15 mouse cellular contexts compared by ENCODE assay signal in the genomic region with DNA sequence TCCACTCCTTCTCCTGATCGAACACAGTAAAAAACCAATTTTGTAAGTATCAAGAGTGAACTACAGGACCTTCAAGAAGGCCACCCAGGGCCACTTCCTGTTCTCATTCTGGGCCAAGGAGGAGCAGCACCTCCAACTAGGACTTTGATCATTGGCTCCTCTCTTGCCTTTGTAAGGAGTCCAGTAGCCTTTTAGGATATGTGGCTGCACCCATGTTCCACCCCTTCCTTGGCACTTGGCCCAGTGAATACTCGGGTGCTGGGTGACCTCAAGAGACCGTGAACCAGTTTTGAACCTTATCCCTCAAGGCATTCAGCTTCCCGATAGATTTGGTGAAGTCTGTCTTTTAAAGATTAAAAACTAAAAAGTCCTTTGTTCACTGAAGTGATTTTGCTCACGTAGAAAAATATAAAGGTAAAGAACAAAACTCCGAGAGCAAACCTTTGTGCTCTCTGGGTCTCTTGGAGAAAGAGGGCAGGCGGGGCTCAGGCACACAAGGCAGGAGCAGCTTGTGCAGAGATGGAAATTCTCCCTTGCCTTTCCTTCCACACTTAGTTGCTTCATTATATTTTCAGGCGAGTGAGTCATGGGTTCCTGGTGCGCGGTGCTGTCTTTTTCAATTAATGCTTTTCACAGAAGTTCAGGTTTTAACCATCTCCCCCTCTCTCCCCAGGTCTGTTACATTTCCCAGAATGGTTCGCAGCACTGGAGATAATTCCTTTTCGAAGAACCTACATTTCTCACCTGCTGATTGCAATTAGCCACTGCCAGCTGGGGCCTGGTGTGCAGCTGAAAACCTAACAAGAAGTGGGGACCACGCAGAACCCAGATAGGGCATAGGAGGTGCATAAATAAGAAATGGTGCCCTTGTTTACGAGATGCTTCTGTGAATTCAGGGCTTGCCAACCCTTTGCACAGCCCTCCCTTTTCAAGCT.
A peak's percentile ranks its signal among the peaks of the same experiment; 100 is the strongest.
DNase-seq lines count a peak whose midpoint lies in the region; ATAC-seq and TF ChIP-seq lines count a peak whose summit lies in the region.
"Had no signal": no experiment of that assay in that cellular context is flagged by ENCODE, and none has a peak within 500 bp of the region (broad histone marks: within the 10 kb centered on the region; RNA-seq: fewer than 3 reads in every experiment).

No protein-coding gene starts in this region.

- peak overlapping the region; percentile 30; the same call in 1 of the 2 replicates for H3K27ac ChIP-seq in hindbrain, embryonic 13.5 days
- no peak overlapping the region for H3K27ac ChIP-seq in hindbrain, embryonic 11.5 days (ENCODE audit: low read depth, low read length)
- H3K27ac ChIP-seq in midbrain, embryonic 15.5 days: no peak overlapping the region
- H3K27ac ChIP-seq in midbrain, embryonic 13.5 days: no peak overlapping the region
- H3K27ac ChIP-seq: gastrocnemius, adult 2 months; heart, adult 2 months; neural tube, embryonic 12.5 days had no signal

- no peak overlapping the region for H3K4me3 ChIP-seq in hindbrain, embryonic 13.5 days
- H3K4me3 ChIP-seq in hindbrain, embryonic 11.5 days (ENCODE audit: low read depth, low read length): no peak overlapping the region
- H3K4me3 ChIP-seq in midbrain, embryonic 15.5 days: no peak overlapping the region
- H3K4me3 ChIP-seq in midbrain, embryonic 13.5 days (replicated peaks): no peak overlapping the region
- H3K4me3 ChIP-seq: gastrocnemius, adult 2 months; heart, adult 2 months; neural tube, embryonic 12.5 days had no signal

- no peak overlapping the region for H3K4me2 ChIP-seq in hindbrain, embryonic 13.5 days
- H3K4me2 ChIP-seq in hindbrain, embryonic 11.5 days (replicated peaks; ENCODE audit: low read depth, low read length): no peak overlapping the region
- H3K4me2 ChIP-seq in midbrain, embryonic 15.5 days: no peak overlapping the region
- no peak overlapping the region for H3K4me2 ChIP-seq in midbrain, embryonic 13.5 days (replicated peaks)
- H3K4me2 ChIP-seq: neural tube, embryonic 12.5 days had no signal

- no peaks in the 10 kb centered on the region for H3K36me3 ChIP-seq in hindbrain, embryonic 13.5 days
- no peaks in the 10 kb centered on the region for H3K36me3 ChIP-seq in hindbrain, embryonic 11.5 days (ENCODE audit: control insufficient read depth, insufficient read depth, low read length)
- no peaks in the 10 kb centered on the region for H3K36me3 ChIP-seq in midbrain, embryonic 15.5 days (replicated peaks)
- no peaks in the 10 kb centered on the region for H3K36me3 ChIP-seq in midbrain, embryonic 13.5 days
- H3K36me3 ChIP-seq: neural tube, embryonic 12.5 days had no signal

- no peak for DNase-seq in hindbrain, embryonic 11.5 days (ENCODE audit: low spot score)
- peak; percentile 62 for DNase-seq in brain, embryonic 14.5 days (ENCODE audit: low read depth)
- peak; percentile 54 to 64 for DNase-seq in kidney, postnatal 25 days
- no peak for DNase-seq in testis, postnatal 10 days (ENCODE audit: low spot score)
- DNase-seq in urinary bladder, postnatal 4 days (ENCODE audit: low spot score in 2 of 2): no peak
- DNase-seq: gastrocnemius, adult 2 months; heart, adult 2 months; heart, postnatal 14 days; thymus, adult 2 months had no signal

- no peak for TF ChIP-seq POLR2A in brain, embryonic 14.5 days (IDR thresholded peaks at IDR 0.05; ENCODE audit: borderline replicate concordance, extremely low read depth, insufficient read depth, insufficient read length, poor library complexity, severe bottlenecking)

- H3K4me1 ChIP-seq in hindbrain, embryonic 13.5 days (replicated peaks): no peaks in the 10 kb centered on the region
- no peaks in the 10 kb centered on the region for H3K4me1 ChIP-seq in hindbrain, embryonic 11.5 days (replicated peaks; ENCODE audit: control insufficient read depth, insufficient read depth, low read length)
- no peaks in the 10 kb centered on the region for H3K4me1 ChIP-seq in midbrain, embryonic 15.5 days
- no peaks in the 10 kb centered on the region for H3K4me1 ChIP-seq in midbrain, embryonic 13.5 days (replicated peaks)
- H3K4me1 ChIP-seq: neural tube, embryonic 12.5 days had no signal

- H3K9me3 ChIP-seq in hindbrain, embryonic 13.5 days: no peaks in the 10 kb centered on the region
- H3K9me3 ChIP-seq in hindbrain, embryonic 11.5 days (ENCODE audit: control insufficient read depth, low read length): no peaks in the 10 kb centered on the region
- H3K9me3 ChIP-seq in midbrain, embryonic 15.5 days: no peaks in the 10 kb centered on the region
- H3K9me3 ChIP-seq in midbrain, embryonic 13.5 days: no peaks in the 10 kb centered on the region
- H3K9me3 ChIP-seq: neural tube, embryonic 12.5 days had no signal

- no peaks in the 10 kb centered on the region for H3K27me3 ChIP-seq in hindbrain, embryonic 13.5 days
- H3K27me3 ChIP-seq in hindbrain, embryonic 11.5 days (ENCODE audit: control insufficient read depth, insufficient read depth, low read length): no peaks in the 10 kb centered on the region
- H3K27me3 ChIP-seq in midbrain, embryonic 15.5 days (replicated peaks): no peaks in the 10 kb centered on the region
- H3K27me3 ChIP-seq in midbrain, embryonic 13.5 days: no peaks in the 10 kb centered on the region
- H3K27me3 ChIP-seq: neural tube, embryonic 12.5 days had no signal

- no peak overlapping the region for H3K9ac ChIP-seq in hindbrain, embryonic 13.5 days
- H3K9ac ChIP-seq in hindbrain, embryonic 11.5 days (ENCODE audit: low read depth, low read length): no peak overlapping the region
- H3K9ac ChIP-seq in midbrain, embryonic 15.5 days: no peak overlapping the region
- no peak overlapping the region for H3K9ac ChIP-seq in midbrain, embryonic 13.5 days (replicated peaks)
- H3K9ac ChIP-seq: neural tube, embryonic 12.5 days had no signal

- WGBS in hindbrain, embryonic 13.5 days: 69% methylated on average over 14 of the region's 14 CpGs
- WGBS in hindbrain, embryonic 11.5 days: 80% methylated on average over 14 of the region's 14 CpGs
- WGBS in midbrain, embryonic 15.5 days: 66% methylated on average over 14 of the region's 14 CpGs
- WGBS in midbrain, embryonic 13.5 days: 77% methylated on average over 14 of the region's 14 CpGs

- TF ChIP-seq CTCF in brain, embryonic 14.5 days (IDR thresholded peaks at IDR 0.05; ENCODE audit: borderline replicate concordance, extremely low read depth, insufficient read depth, insufficient read length): no peak

- no peak for ATAC-seq in hindbrain, embryonic 13.5 days (ENCODE audit: low FRiP score)
- ATAC-seq in hindbrain, embryonic 11.5 days (ENCODE audit: low FRiP score): no peak
- ATAC-seq in midbrain, embryonic 15.5 days (replicated peaks): 0 out of 2 replicates have a peak, but pooled peaks have one; percentile 20
- no peak for ATAC-seq in midbrain, embryonic 13.5 days
- ATAC-seq: CD4-positive, CD25-positive, alpha-beta regulatory T cell, adult 4 months; lung, postnatal 0 days had no signal

Comparison
In these comparisons a context has a peak if more than half of its experiments do, and no peak if none do; other contexts are left out.
1. DNase-seq: peak in brain, embryonic 14.5 days (single experiment) and kidney, postnatal 25 days (2 of 2); none in hindbrain, embryonic 11.5 days (single experiment), testis, postnatal 10 days (single experiment) and urinary bladder, postnatal 4 days (0 of 2).